Comparison of ENCODE assay signal across 12 mouse cellular contexts in the genomic region with DNA sequence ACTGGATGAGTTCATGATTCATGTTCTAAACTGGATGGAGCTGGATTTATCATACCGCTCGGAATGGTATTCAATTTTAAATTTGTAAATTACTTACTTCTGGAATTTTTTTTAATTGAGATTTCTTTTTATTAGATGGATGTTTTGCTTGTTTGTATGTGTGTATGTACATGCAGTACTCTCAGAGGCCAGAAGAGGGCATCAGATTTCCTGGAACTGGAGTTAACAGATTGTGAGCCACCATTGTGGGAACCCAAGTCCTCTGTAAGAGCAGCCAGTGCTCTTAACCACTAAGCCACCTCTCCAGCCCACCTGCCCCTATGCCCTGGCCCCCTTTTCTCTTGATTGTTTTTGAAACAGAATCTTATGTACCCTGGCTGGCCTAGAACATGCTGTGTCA. TPM values are rescaled to one million over a fixed set of nuclear protein-coding genes. Genes with fewer than 3 reads are reported as not detected.
A peak's percentile ranks its signal among the peaks of the same experiment; 100 is the strongest.
DNase-seq lines count a peak whose midpoint lies in the region; ATAC-seq and TF ChIP-seq lines count a peak whose summit lies in the region.
"Had no signal": no experiment of that assay in that cellular context is flagged by ENCODE, and none has a peak within 500 bp of the region (broad histone marks: within the 10 kb centered on the region; RNA-seq: fewer than 3 reads in every experiment).

No protein-coding gene starts in this region.

- TF ChIP-seq EP300 in stomach, postnatal 0 days (optimal IDR thresholded peaks at IDR 0.05) = no peak

- no peak overlapping the region for H3K9ac ChIP-seq in stomach, postnatal 0 days (ENCODE audit: low read length)
- no peak overlapping the region for H3K9ac ChIP-seq in hindbrain, embryonic 13.5 days
- H3K9ac ChIP-seq: embryonic facial prominence, embryonic 13.5 days; stomach, embryonic 15.5 days had no signal

- H3K36me3 ChIP-seq in stomach, postnatal 0 days (ENCODE audit: control insufficient read depth, insufficient read depth, low read length) = peaks cover 4% of the 10 kb centered on the region; the same call in 1 of the 2 replicates
- H3K36me3 ChIP-seq in hindbrain, embryonic 13.5 days = peaks cover 69% of the 10 kb centered on the region

- no peak for ATAC-seq in stomach, postnatal 0 days (ENCODE audit: low FRiP score, low TSS enrichment)
- no peak for ATAC-seq in hindbrain, embryonic 13.5 days (ENCODE audit: low FRiP score)

- no peak overlapping the region for H3K4me2 ChIP-seq in stomach, postnatal 0 days (replicated peaks; ENCODE audit: low read depth)
- H3K4me2 ChIP-seq in hindbrain, embryonic 13.5 days = no peak overlapping the region
- H3K4me2 ChIP-seq: embryonic facial prominence, embryonic 13.5 days; stomach, embryonic 15.5 days had no signal

- TF ChIP-seq CTCF in stomach, postnatal 0 days (IDR thresholded peaks at IDR 0.05; ENCODE audit: low read depth) = peak; percentile 67

- no peak overlapping the region for H3K27ac ChIP-seq in stomach, postnatal 0 days (replicated peaks)
- no peak overlapping the region for H3K27ac ChIP-seq in hindbrain, embryonic 13.5 days
- H3K27ac ChIP-seq: embryonic facial prominence, embryonic 13.5 days; limb, embryonic 10.5 days; stomach, embryonic 15.5 days had no signal

- no peaks in the 10 kb centered on the region for H3K4me1 ChIP-seq in stomach, postnatal 0 days (replicated peaks; ENCODE audit: control insufficient read depth, insufficient read depth)
- H3K4me1 ChIP-seq in hindbrain, embryonic 13.5 days (replicated peaks) = no peaks in the 10 kb centered on the region
- H3K4me1 ChIP-seq: embryonic facial prominence, embryonic 13.5 days; limb, embryonic 10.5 days; stomach, embryonic 15.5 days had no signal

- 94% methylated on average over 2 of the region's 2 CpGs for WGBS in stomach, postnatal 0 days
- WGBS in hindbrain, embryonic 13.5 days = 90% methylated on average over 2 of the region's 2 CpGs

- no peaks in the 10 kb centered on the region for H3K9me3 ChIP-seq in stomach, postnatal 0 days (ENCODE audit: control insufficient read depth, low read length)
- no peaks in the 10 kb centered on the region for H3K9me3 ChIP-seq in hindbrain, embryonic 13.5 days
- H3K9me3 ChIP-seq: embryonic facial prominence, embryonic 13.5 days; limb, embryonic 10.5 days; stomach, embryonic 15.5 days had no signal

- peak; percentile 52 for DNase-seq in heart, postnatal 4 days
- no peak for DNase-seq in heart, adult 11 months
- peak; percentile 35 for DNase-seq in thymus, postnatal 0 days (ENCODE audit: low spot score)
- DNase-seq in thymus, postnatal 10 days (ENCODE audit: low spot score in 2 of 2) = no peak
- peak; percentile 37 for DNase-seq in embryo, embryonic 11 days
- DNase-seq in stomach, postnatal 0 days (ENCODE audit: low spot score) = no peak
- no peak for DNase-seq in left cerebral cortex, postnatal 10 days (ENCODE audit: extremely low spot score in 1 of 2, low spot score in 2 of 2)

- H3K27me3 ChIP-seq in stomach, postnatal 0 days (ENCODE audit: control insufficient read depth, insufficient read depth, low read length) = no peaks in the 10 kb centered on the region
- no peaks in the 10 kb centered on the region for H3K27me3 ChIP-seq in hindbrain, embryonic 13.5 days
- H3K27me3 ChIP-seq: embryonic facial prominence, embryonic 13.5 days; stomach, embryonic 15.5 days had no signal

- intact Hi-C loops in left cerebral cortex, postnatal 10 days (cut with DNase I) = no loop called here

- no peak overlapping the region for H3K4me3 ChIP-seq in stomach, postnatal 0 days (ENCODE audit: low read depth, low read length)
- H3K4me3 ChIP-seq in hindbrain, embryonic 13.5 days = no peak overlapping the region
- H3K4me3 ChIP-seq: embryonic facial prominence, embryonic 13.5 days; limb, embryonic 10.5 days; myocyte; stomach, embryonic 15.5 days had no signal

RNA-seq across cellular contexts. Expression of gene Numbl, which starts 9.1 kb away (rescaled TPM):
- total RNA-seq in heart, postnatal 4 days (2021) = 10 to 100 TPM; 11.5 to 12.1 TPM
- 3.2 and 3.5 TPM in 2 replicates for polyA plus RNA-seq in thymus, postnatal 0 days (2015; fragmentation: Nextera tagmentation; extraction: Ambion mirVana)
- polyA plus RNA-seq in stomach, postnatal 0 days (2015; fragmentation: Nextera tagmentation; extraction: Ambion mirVana) = 12.8 and 14.6 TPM in 2 replicates
- 100 to 1,000 TPM; 117 to 126 TPM for total RNA-seq in left cerebral cortex, postnatal 10 days (2021)
- polyA plus RNA-seq in hindbrain, embryonic 13.5 days (2015; fragmentation: Nextera tagmentation; extraction: Ambion mirVana) = 48.4 and 49.6 TPM in 2 replicates

RNA-seq across cellular contexts. Expression of gene Coq8b, which starts 16.3 kb away (rescaled TPM):
- total RNA-seq in heart, postnatal 4 days (2021) = 10 to 100 TPM; 10.2 to 11.2 TPM
- polyA plus RNA-seq in thymus, postnatal 0 days (2015; fragmentation: Nextera tagmentation; extraction: Ambion mirVana) = 15.8 and 15.9 TPM in 2 replicates
- polyA plus RNA-seq in stomach, postnatal 0 days (2015; fragmentation: Nextera tagmentation; extraction: Ambion mirVana) = 25.0 and 26.6 TPM in 2 replicates
- 10 to 100 TPM; 28.3 TPM for total RNA-seq in left cerebral cortex, postnatal 10 days (2021)
- 23.8 and 24.9 TPM in 2 replicates for polyA plus RNA-seq in hindbrain, embryonic 13.5 days (2015; fragmentation: Nextera tagmentation; extraction: Ambion mirVana)

RNA-seq across cellular contexts. Expression of gene Itpkc, which starts 20.7 kb away (rescaled TPM):
- 1 to 10 TPM; 4.6 to 5.3 TPM for total RNA-seq in heart, postnatal 4 days (2021)
- 2.3 TPM in 2 replicates for polyA plus RNA-seq in thymus, postnatal 0 days (2015; fragmentation: Nextera tagmentation; extraction: Ambion mirVana)
- polyA plus RNA-seq in stomach, postnatal 0 days (2015; fragmentation: Nextera tagmentation; extraction: Ambion mirVana) = 11.6 and 12.2 TPM in 2 replicates
- total RNA-seq in left cerebral cortex, postnatal 10 days (2021) = 1 to 10 TPM; 7.6 to 8.7 TPM
- 6.1 and 6.5 TPM in 2 replicates for polyA plus RNA-seq in hindbrain, embryonic 13.5 days (2015; fragmentation: Nextera tagmentation; extraction: Ambion mirVana)

RNA-seq across cellular contexts. Expression of gene Snrpa, which starts 53.1 kb away (rescaled TPM):
- total RNA-seq in heart, postnatal 4 days (2021) = 10 to 100 TPM; 64.8 to 69.5 TPM
- polyA plus RNA-seq in thymus, postnatal 0 days (2015; fragmentation: Nextera tagmentation; extraction: Ambion mirVana) = 165 and 192 TPM in 2 replicates
- polyA plus RNA-seq in stomach, postnatal 0 days (2015; fragmentation: Nextera tagmentation; extraction: Ambion mirVana) = 82.2 and 82.7 TPM in 2 replicates
- total RNA-seq in left cerebral cortex, postnatal 10 days (2021) = 10 to 100 TPM; 83.9 to 84.3 TPM
- 208 and 211 TPM in 2 replicates for polyA plus RNA-seq in hindbrain, embryonic 13.5 days (2015; fragmentation: Nextera tagmentation; extraction: Ambion mirVana)

RNA-seq across cellular contexts. Expression of gene BC024978, which starts 53.6 kb away (rescaled TPM):
- total RNA-seq in heart, postnatal 4 days (2021) = 10 to 100 TPM; 14.6 to 18.0 TPM
- 2.5 and 4.0 TPM in 2 replicates for polyA plus RNA-seq in thymus, postnatal 0 days (2015; fragmentation: Nextera tagmentation; extraction: Ambion mirVana)
- polyA plus RNA-seq in stomach, postnatal 0 days (2015; fragmentation: Nextera tagmentation; extraction: Ambion mirVana) = 1.7 and 1.8 TPM in 2 replicates
- total RNA-seq in left cerebral cortex, postnatal 10 days (2021) = 10 to 100 TPM; 19.7 to 21.5 TPM
- 3.5 and 4.5 TPM in 2 replicates for polyA plus RNA-seq in hindbrain, embryonic 13.5 days (2015; fragmentation: Nextera tagmentation; extraction: Ambion mirVana)

Comparison
In these comparisons a context has a peak if more than half of its experiments do, and no peak if none do; other contexts are left out.
1. DNase-seq: peak in heart, postnatal 4 days (single experiment), thymus, postnatal 0 days (single experiment) and embryo, embryonic 11 days (single experiment); none in heart, adult 11 months (single experiment), thymus, postnatal 10 days (0 of 2), stomach, postnatal 0 days (single experiment) and left cerebral cortex, postnatal 10 days (0 of 2).